Mouse (Mus musculus): ENCODE data around the gene Hist2h2ab. TPM values are rescaled to one million over a fixed set of nuclear protein-coding genes. Genes with fewer than 3 reads are reported as not detected.
A peak's percentile ranks its signal among the peaks of the same experiment; 100 is the strongest.
"Not testable (repeated sequence)": the region's sequence is repeated elsewhere in the genome, so short reads cannot be mapped to it uniquely, and the experiment has no call there.

The Hist2h2ab gene
- polyA plus RNA-seq, 1 experiment from 2014 or later, result not detected

DNA sequence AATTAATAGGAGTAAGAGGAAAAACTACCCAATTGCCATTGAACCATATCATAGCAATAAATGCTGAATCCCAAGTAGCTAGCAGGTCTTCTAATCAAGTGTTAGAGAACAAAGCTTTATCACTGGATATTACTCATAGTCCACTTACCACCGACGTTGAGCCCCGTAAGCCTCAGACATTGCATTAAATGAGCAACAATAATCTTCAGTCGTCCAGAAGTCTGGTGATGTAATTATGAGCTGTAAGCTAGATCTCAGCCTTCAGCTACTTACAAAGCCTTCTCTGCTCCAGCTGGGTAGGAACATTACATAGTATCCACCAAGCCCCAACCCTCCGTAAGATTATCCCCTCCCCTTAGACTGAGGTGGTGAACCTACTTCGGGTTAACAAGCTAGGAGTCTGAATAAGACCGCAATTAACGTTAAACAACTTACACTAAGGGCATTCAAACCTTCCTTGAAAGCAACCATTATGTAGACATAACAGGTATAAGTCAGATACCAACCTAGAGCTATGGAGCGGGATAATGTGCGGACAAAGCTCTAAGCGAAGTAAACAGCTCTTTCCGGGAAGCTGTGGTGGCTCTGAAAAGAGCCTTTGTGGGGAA is 18.3 kb downstream of the Hist2h2ab start:
- Histone ChIP-seq H3K9me3 (replicated peaks; ENCODE audit: control insufficient read depth, low read length) (no peaks in the 10 kb centered on the region), H3K27me3 (ENCODE audit: control insufficient read depth, insufficient read depth, low read length) (no peaks in the 10 kb centered on the region)

DNA sequence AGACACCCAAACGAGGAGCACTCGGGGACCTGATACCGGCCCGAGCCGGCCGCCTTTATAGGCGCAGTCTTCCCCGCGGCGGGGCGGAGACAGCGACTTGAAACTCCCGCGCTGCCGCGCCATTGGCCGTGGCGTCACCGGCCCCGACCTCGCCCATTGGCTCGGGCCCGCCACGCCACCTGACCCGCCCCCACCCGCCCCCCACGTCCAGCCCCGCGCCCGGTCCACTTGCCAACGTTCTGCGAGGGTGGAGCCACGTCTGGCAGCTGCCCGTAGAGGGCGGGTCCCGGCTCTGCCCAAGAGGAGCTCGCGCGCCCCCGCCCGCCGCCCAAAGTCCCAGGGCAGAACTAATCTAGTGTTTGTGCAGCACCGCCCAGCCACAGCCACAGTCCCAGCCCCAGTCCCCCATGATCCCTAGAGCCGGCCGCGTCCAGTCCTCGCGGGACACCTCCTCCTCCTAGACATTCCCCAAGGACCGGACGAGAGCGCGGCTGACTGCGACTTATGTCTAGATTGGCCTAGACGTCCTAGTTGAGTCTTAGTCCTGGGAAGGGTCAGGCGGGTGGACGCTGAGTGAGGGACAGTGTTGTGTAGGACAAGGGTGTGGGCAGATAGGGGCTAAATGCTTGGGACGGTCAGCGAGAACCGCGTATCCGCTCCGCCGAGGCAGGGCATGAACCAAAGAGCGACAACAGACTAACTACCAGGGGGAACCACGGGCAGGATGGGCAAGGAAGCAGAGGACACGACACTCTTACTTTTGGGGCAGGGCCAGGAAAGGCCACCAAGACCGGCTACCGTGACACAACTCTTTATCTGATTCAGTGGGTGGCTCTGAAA is 19.5 kb downstream of the Hist2h2ab start, which contains the start of gene Hist2h3c2:
Gene Hist2h3c2 (minus strand): TSS at position 174 of the 840 bp plus-strand sequence.
- not testable (repeated sequence) for H3K27me3 ChIP-seq (ENCODE audit: control insufficient read depth, insufficient read depth, low read length)
- H3K4me2 ChIP-seq, result peak within 1 kb of the TSS; percentile 76
- 0% methylated on average over 17 of the region's 68 CpGs for WGBS (ENCODE audit: insufficient replicate concordance)

More for the DNA sequence above, 18.3 kb downstream of the Hist2h2ab start:
- Histone ChIP-seq H3K36me3 (ENCODE audit: control insufficient read depth, insufficient read depth, low read length) (no peaks in the 10 kb centered on the region), H3K4me3 (ENCODE audit: low read depth, low read length) (peak overlapping the region; percentile 59), H3K9ac (ENCODE audit: low read depth, low read length) (peak overlapping the region; percentile 84), H3K4me2 (peak overlapping the region; percentile 76), H3K4me1 (ENCODE audit: control insufficient read depth, insufficient read depth, low read length) (peaks cover 11% of the 10 kb centered on the region), H3K27ac (ENCODE audit: low read depth, low read length) (peak overlapping the region; percentile 83)
- WGBS (ENCODE audit: insufficient replicate concordance), result under 1% methylated on average over 12 of the region's 12 CpGs
- no peak for ATAC-seq (replicated peaks; ENCODE audit: insufficient number of reproducible peaks, low FRiP score, low TSS enrichment)

DNA sequence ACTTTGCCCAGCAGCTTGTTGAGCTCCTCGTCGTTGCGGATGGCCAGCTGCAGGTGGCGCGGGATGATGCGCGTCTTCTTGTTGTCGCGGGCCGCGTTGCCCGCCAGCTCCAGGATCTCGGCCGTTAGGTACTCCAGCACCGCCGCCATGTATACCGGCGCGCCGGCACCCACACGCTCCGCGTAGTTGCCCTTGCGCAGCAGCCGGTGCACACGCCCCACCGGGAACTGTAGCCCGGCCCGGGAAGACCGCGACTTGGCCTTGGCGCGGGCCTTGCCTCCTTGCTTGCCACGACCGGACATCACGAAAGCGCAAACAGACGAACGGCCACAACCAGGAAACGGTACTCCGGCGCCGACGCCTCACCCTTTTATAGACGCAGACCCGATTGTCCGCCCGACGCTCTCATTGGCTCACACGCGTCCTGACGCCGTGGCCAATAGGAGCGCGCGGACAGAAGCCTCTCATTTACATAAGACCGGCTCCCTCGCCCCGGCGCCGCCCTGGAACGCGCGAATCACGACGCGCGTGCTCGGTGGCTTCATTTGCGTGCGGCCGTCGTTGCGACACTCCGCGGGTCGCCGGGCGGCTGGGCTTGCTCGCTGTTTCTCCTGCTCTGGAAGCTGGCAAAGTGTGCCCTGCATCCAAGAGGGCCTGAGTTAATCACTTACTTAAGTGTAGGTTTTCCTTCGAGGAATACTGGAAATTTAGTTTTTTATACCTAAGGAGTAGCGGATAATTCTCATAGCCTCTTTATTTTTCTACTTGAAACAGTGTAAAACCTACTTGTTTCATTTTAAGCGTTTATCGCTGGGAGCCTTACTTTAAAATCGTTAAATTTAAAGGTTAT is 20.5 kb downstream of the Hist2h2ab start, which contains the start of gene Hist2h2aa2:
Gene Hist2h2aa2 (minus strand): TSS at position 328 of the 850 bp plus-strand sequence.
- H3K4me1 ChIP-seq (ENCODE audit: control insufficient read depth, insufficient read depth, low read length), result peaks cover 21% of the 10 kb centered on the region
- not testable (repeated sequence) for H3K36me3 ChIP-seq (ENCODE audit: control insufficient read depth, insufficient read depth, low read length); H3K9me3 ChIP-seq (replicated peaks; ENCODE audit: control insufficient read depth, low read length); H3K27me3 ChIP-seq (ENCODE audit: control insufficient read depth, insufficient read depth, low read length)
- peak within 1 kb of the TSS; percentile 59; the same call in 1 of the 2 replicates for H3K9ac ChIP-seq (ENCODE audit: low read depth, low read length)
- ATAC-seq (replicated peaks; ENCODE audit: insufficient number of reproducible peaks, low FRiP score, low TSS enrichment), result peak; percentile 81
- peak within 1 kb of the TSS; percentile 54 for H3K4me2 ChIP-seq
- H3K4me3 ChIP-seq (ENCODE audit: low read depth, low read length), result peak within 1 kb of the TSS; percentile 32
- H3K27ac ChIP-seq (ENCODE audit: low read depth, low read length), result peak within 1 kb of the TSS; percentile 87
- 4% methylated on average over 29 of the region's 85 CpGs for WGBS (ENCODE audit: insufficient replicate concordance)

More for the DNA sequence above, 19.5 kb downstream of the Hist2h2ab start, which contains the start of gene Hist2h3c2:
- Histone ChIP-seq H3K4me1 (ENCODE audit: control insufficient read depth, insufficient read depth, low read length) (peaks cover 15% of the 10 kb centered on the region), H3K27ac (ENCODE audit: low read depth, low read length) (peak within 1 kb of the TSS; percentile 83), H3K4me3 (ENCODE audit: low read depth, low read length) (peak within 1 kb of the TSS; percentile 59), H3K9ac (ENCODE audit: low read depth, low read length) (peak within 1 kb of the TSS; percentile 84)
- not testable (repeated sequence) for H3K36me3 ChIP-seq (ENCODE audit: control insufficient read depth, insufficient read depth, low read length); H3K9me3 ChIP-seq (replicated peaks; ENCODE audit: control insufficient read depth, low read length)
- peak; percentile 88 for ATAC-seq (replicated peaks; ENCODE audit: insufficient number of reproducible peaks, low FRiP score, low TSS enrichment)

DNA sequence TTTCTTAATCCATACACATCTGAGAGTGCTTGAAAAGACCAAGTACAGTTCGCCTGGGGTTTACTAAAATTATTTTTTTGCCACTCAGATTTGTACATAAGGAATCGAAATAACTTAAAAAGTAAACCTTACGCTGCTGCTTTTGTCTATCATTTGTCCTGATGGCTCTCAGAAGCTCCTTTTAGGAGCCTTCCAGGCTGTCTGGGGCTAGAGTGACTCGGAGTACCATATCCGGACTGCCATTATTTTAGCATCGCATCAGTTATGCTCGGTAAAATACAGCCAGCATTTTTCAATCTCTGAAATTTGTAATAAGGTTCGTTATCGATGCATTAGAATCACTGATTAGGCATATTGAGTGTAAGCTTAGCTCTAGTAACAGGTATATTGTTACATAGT is 21.1 kb downstream of the Hist2h2ab start:
- no peak for ATAC-seq (replicated peaks; ENCODE audit: insufficient number of reproducible peaks, low FRiP score, low TSS enrichment)
- Histone ChIP-seq H3K9ac (ENCODE audit: low read depth, low read length) (peak overlapping the region; percentile 59; the same call in 1 of the 2 replicates), H3K27me3 (ENCODE audit: control insufficient read depth, insufficient read depth, low read length) (no peaks in the 10 kb centered on the region), H3K27ac (ENCODE audit: low read depth, low read length) (peak overlapping the region; percentile 87), H3K9me3 (replicated peaks; ENCODE audit: control insufficient read depth, low read length) (no peaks in the 10 kb centered on the region), H3K36me3 (ENCODE audit: control insufficient read depth, insufficient read depth, low read length) (no peaks in the 10 kb centered on the region), H3K4me1 (ENCODE audit: control insufficient read depth, insufficient read depth, low read length) (peaks cover 21% of the 10 kb centered on the region), H3K4me3 (ENCODE audit: low read depth, low read length) (peak overlapping the region; percentile 21), H3K4me2 (peak overlapping the region; percentile 54)
- 79% methylated on average over 9 of the region's 9 CpGs for WGBS (ENCODE audit: insufficient replicate concordance)

- Histone ChIP-seq H3K4me2 (peak overlapping the region; percentile 66), H3K4me3 (ENCODE audit: low read depth, low read length) (peak overlapping the region; percentile 45; the same call in 1 of the 2 replicates), H3K9ac (ENCODE audit: low read depth, low read length) (peak overlapping the region; percentile 79), H3K36me3 (ENCODE audit: control insufficient read depth, insufficient read depth, low read length) (no peaks in the 10 kb centered on the region), H3K27me3 (ENCODE audit: control insufficient read depth, insufficient read depth, low read length) (no peaks in the 10 kb centered on the region), H3K9me3 (replicated peaks; ENCODE audit: control insufficient read depth, low read length) (no peaks in the 10 kb centered on the region), H3K27ac (ENCODE audit: low read depth, low read length) (peak overlapping the region; percentile 94), H3K4me1 (ENCODE audit: control insufficient read depth, insufficient read depth, low read length) (peaks cover 17% of the 10 kb centered on the region)
- ATAC-seq (replicated peaks; ENCODE audit: insufficient number of reproducible peaks, low FRiP score, low TSS enrichment), result no peak
- WGBS (ENCODE audit: insufficient replicate concordance), result 75% methylated on average over 7 of the region's 7 CpGs
Observed at GRCm38 (mm10) chr3:96243921-96244572, 24.4 kb downstream of the Hist2h2ab start.

GRCm38 (mm10) chr3:96245003-96245886 is 25.6 kb downstream of the Hist2h2ab start, which contains the start of gene Hist2h2aa1:
Hist2h2aa1 (plus strand) TSS chr3:96245497.
- ATAC-seq (replicated peaks; ENCODE audit: insufficient number of reproducible peaks, low FRiP score, low TSS enrichment), result peak; percentile 87
- under 1% methylated on average over 28 of the region's 88 CpGs for WGBS (ENCODE audit: insufficient replicate concordance)
- H3K27me3 ChIP-seq (ENCODE audit: control insufficient read depth, insufficient read depth, low read length); H3K36me3 ChIP-seq (ENCODE audit: control insufficient read depth, insufficient read depth, low read length); H3K9me3 ChIP-seq (replicated peaks; ENCODE audit: control insufficient read depth, low read length): not testable (repeated sequence)
- Histone ChIP-seq H3K4me1 (ENCODE audit: control insufficient read depth, insufficient read depth, low read length) (peaks cover 17% of the 10 kb centered on the region), H3K27ac (ENCODE audit: low read depth, low read length) (peak within 1 kb of the TSS; percentile 94), H3K4me3 (ENCODE audit: low read depth, low read length) (peak within 1 kb of the TSS; percentile 45), H3K9ac (ENCODE audit: low read depth, low read length) (peak within 1 kb of the TSS; percentile 79), H3K4me2 (peak within 1 kb of the TSS; percentile 66)

GRCm38 (mm10) chr3:96246018-96246417 is 26.4 kb downstream of the Hist2h2ab start:
- ATAC-seq (replicated peaks; ENCODE audit: insufficient number of reproducible peaks, low FRiP score, low TSS enrichment); H3K9ac ChIP-seq (ENCODE audit: low read depth, low read length); H3K36me3 ChIP-seq (ENCODE audit: control insufficient read depth, insufficient read depth, low read length); H3K27me3 ChIP-seq (ENCODE audit: control insufficient read depth, insufficient read depth, low read length); H3K9me3 ChIP-seq (replicated peaks; ENCODE audit: control insufficient read depth, low read length): not testable (repeated sequence)
- H3K4me3 ChIP-seq (ENCODE audit: low read depth, low read length), result peak overlapping the region; percentile 25; the same call in 1 of the 2 replicates
- WGBS (ENCODE audit: insufficient replicate concordance), result 0% methylated on average over 10 of the region's 21 CpGs
- peak overlapping the region; percentile 41 for H3K4me2 ChIP-seq
- H3K4me1 ChIP-seq (ENCODE audit: control insufficient read depth, insufficient read depth, low read length), result peaks cover 14% of the 10 kb centered on the region
- peak overlapping the region; percentile 62; the same call in 1 of the 2 replicates for H3K27ac ChIP-seq (ENCODE audit: low read depth, low read length)

Measured in heart, embryonic 11.5 days (tissue).